Mouse (Mus musculus): ENCODE results near the gene Gm21981.

DNA sequence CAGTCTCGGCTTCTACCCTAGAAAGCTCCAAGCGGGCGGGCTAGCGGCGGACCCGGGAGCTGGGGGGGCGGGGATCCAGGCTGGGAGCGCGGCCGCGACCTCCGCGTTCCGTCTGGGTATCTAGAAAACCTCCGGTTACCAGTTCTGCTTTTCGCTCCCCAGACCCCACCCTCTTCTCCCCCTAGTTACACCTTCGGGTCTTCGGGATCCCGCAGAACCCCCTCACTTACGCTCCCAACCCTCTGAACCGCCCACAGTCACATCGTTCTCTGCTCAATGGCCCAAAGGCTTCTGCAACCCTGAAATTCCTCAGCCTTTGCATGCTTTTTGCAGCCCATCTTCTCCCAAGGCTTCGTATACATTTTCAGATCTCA is 1.1 kb upstream of the Gm21981 start:
- TF ChIP-seq MAFK (IDR thresholded peaks at IDR 0.05; ENCODE audit: insufficient read depth, low read depth, low read length) (no peak), CHD2 (IDR thresholded peaks at IDR 0.05; ENCODE audit: low read depth, low read length) (no peak), HCFC1 (IDR thresholded peaks at IDR 0.05; ENCODE audit: borderline replicate concordance, insufficient read depth, low read length) (no peak), ZNF384 (IDR thresholded peaks at IDR 0.05; ENCODE audit: low read depth, low read length) (no peak), ZC3H11A (IDR thresholded peaks at IDR 0.05; ENCODE audit: borderline replicate concordance, low read depth, low read length) (no peak)

All from ES-E14 (cell line).